Comparison of ENCODE assay signal across 10 mouse cellular contexts in genomic region chr7:4996934-4997333, GRCm38 (mm10). TPM values are rescaled to one million over a fixed set of nuclear protein-coding genes. Genes with fewer than 3 reads are reported as not detected.
DNase-seq lines count a peak whose midpoint lies in the region; ATAC-seq and TF ChIP-seq lines count a peak whose summit lies in the region.
"Had no signal": no experiment of that assay in that cellular context is flagged by ENCODE, and none has a peak within 500 bp of the region (broad histone marks: within the 10 kb centered on the region; RNA-seq: fewer than 3 reads in every experiment).

No protein-coding gene starts in this region.

- no peak for TF ChIP-seq CTCF in heart, adult 2 months (IDR thresholded peaks at IDR 0.05)

- H3K9ac ChIP-seq in heart, embryonic 16.5 days (ENCODE audit: low read length): no peak overlapping the region
- H3K9ac ChIP-seq in heart, adult 2 months (ENCODE audit: low read depth, low read length): no peak overlapping the region
- H3K9ac ChIP-seq in midbrain, embryonic 13.5 days (replicated peaks): peak overlapping the region; percentile 81

- H3K4me1 ChIP-seq in heart, embryonic 16.5 days (ENCODE audit: control insufficient read depth, insufficient read depth, low read length): peaks cover 14% of the 10 kb centered on the region
- peaks cover 5% of the 10 kb centered on the region for H3K4me1 ChIP-seq in heart, adult 2 months (ENCODE audit: control insufficient read depth, insufficient read depth, low read length)
- H3K4me1 ChIP-seq in hindbrain, embryonic 10.5 days (replicated peaks): peaks cover 35% of the 10 kb centered on the region
- peaks cover 40% of the 10 kb centered on the region for H3K4me1 ChIP-seq in midbrain, embryonic 13.5 days (replicated peaks)

- H3K27ac ChIP-seq in heart, embryonic 16.5 days (ENCODE audit: low read length): peak overlapping the region; percentile 74
- no peak overlapping the region for H3K27ac ChIP-seq in heart, adult 2 months
- H3K27ac ChIP-seq in hindbrain, embryonic 10.5 days: 0 out of 2 replicates have a peak overlapping the region, but pooled peaks have one; percentile 92
- H3K27ac ChIP-seq in midbrain, embryonic 13.5 days: peak overlapping the region; percentile 87; the same call in 1 of the 2 replicates

- no peaks in the 10 kb centered on the region for H3K79me2 ChIP-seq in heart, adult 2 months (replicated peaks; ENCODE audit: control insufficient read depth, insufficient read depth, low read length)

- intact Hi-C loops in heart, adult 2 months (cut with DNase I): loop anchor here (2.0 kb wide), 2 partner anchors 16 to 54 kb away; partner anchors contain the start of gene Zfp580
- intact Hi-C loops in left cerebral cortex, postnatal 36 days (cut with DNase I): loop anchor here (1.0 to 5.0 kb wide), 2 partner anchors 17 to 55 kb away; partner anchors contain the start of genes Fiz1 and Zfp524

- peak overlapping the region; percentile 78 for H3K4me2 ChIP-seq in heart, embryonic 16.5 days (ENCODE audit: low read depth, low read length)
- H3K4me2 ChIP-seq in midbrain, embryonic 13.5 days (replicated peaks): peak overlapping the region; percentile 94

- no peak for ATAC-seq in heart, embryonic 16.5 days (replicated peaks; ENCODE audit: extremely low read depth, insufficient read depth, low FRiP score)
- ATAC-seq in midbrain, embryonic 13.5 days: no peak

- no peak for TF ChIP-seq EP300 in heart, adult 2 months (IDR thresholded peaks at IDR 0.05; ENCODE audit: insufficient read depth, low read depth, low read length)

- TF ChIP-seq POLR2A in heart, adult 2 months (IDR thresholded peaks at IDR 0.05; ENCODE audit: insufficient read depth, low read depth, low read length): no peak

- no peak for DNase-seq in heart, adult 2 months
- DNase-seq in NIH3T3 (ENCODE audit: low read depth): peak; percentile 56
- DNase-seq in hindbrain, embryonic 10.5 days (ENCODE audit: low spot score): no peak
- no peak for DNase-seq in layer of hippocampus, adult 8-10 months (ENCODE audit: low spot score in 2 of 2)
- no peak for DNase-seq in left cerebral cortex, postnatal 36 days (ENCODE audit: low spot score in 2 of 2)
- no peak for DNase-seq in embryo, embryonic 11 days
- DNase-seq: right cerebral cortex, postnatal 14 days had no signal

- peak overlapping the region; percentile 70; the same call in 1 of the 2 replicates for H3K4me3 ChIP-seq in heart, embryonic 16.5 days (ENCODE audit: low read length)
- H3K4me3 ChIP-seq in heart, adult 2 months: no peak overlapping the region
- H3K4me3 ChIP-seq in hindbrain, embryonic 10.5 days: peak overlapping the region; percentile 89
- peak overlapping the region; percentile 68 for H3K4me3 ChIP-seq in midbrain, embryonic 13.5 days (replicated peaks)

- peaks cover 12% of the 10 kb centered on the region for H3K27me3 ChIP-seq in heart, embryonic 16.5 days (ENCODE audit: control insufficient read depth, insufficient read depth, low read length)
- H3K27me3 ChIP-seq in heart, adult 2 months (ENCODE audit: control insufficient read depth, insufficient read depth, low read length): no peaks in the 10 kb centered on the region
- peaks cover 32% of the 10 kb centered on the region for H3K27me3 ChIP-seq in hindbrain, embryonic 10.5 days (ENCODE audit: insufficient read depth, poor library complexity, severe bottlenecking)
- 0 out of 2 replicates have a peak, but pooled peaks cover 9% of the 10 kb centered on the region for H3K27me3 ChIP-seq in midbrain, embryonic 13.5 days

- 41% methylated on average over 6 of the region's 8 CpGs for whole genome bisulfite sequencing in heart, embryonic 16.5 days
- WGBS in heart, adult 2 months: 46% methylated on average over 8 of the region's 8 CpGs
- 70% methylated on average over 8 of the region's 8 CpGs for WGBS in hindbrain, embryonic 10.5 days
- 74% methylated on average over 6 of the region's 8 CpGs for WGBS in midbrain, embryonic 13.5 days

- peaks cover 14% of the 10 kb centered on the region for H3K36me3 ChIP-seq in heart, embryonic 16.5 days (ENCODE audit: control insufficient read depth, insufficient read depth)
- H3K36me3 ChIP-seq in heart, adult 2 months (ENCODE audit: control insufficient read depth, insufficient read depth, low read length): no peaks in the 10 kb centered on the region
- peaks cover 27% of the 10 kb centered on the region for H3K36me3 ChIP-seq in hindbrain, embryonic 10.5 days
- H3K36me3 ChIP-seq in midbrain, embryonic 13.5 days: peaks cover 27% of the 10 kb centered on the region

- 0 out of 2 replicates have a peak, but pooled peaks cover 5% of the 10 kb centered on the region for H3K9me3 ChIP-seq in heart, embryonic 16.5 days (replicated peaks; ENCODE audit: control insufficient read depth, low read length)
- H3K9me3 ChIP-seq in hindbrain, embryonic 10.5 days: peaks cover 20% of the 10 kb centered on the region; the same call in 1 of the 2 replicates
- H3K9me3 ChIP-seq in midbrain, embryonic 13.5 days: no peaks in the 10 kb centered on the region

RNA-seq across cellular contexts. Expression of gene Zfp579, which starts 1.0 kb away (rescaled TPM):
- 25.8 and 31.3 TPM in 2 replicates for polyA plus RNA-seq in heart, embryonic 16.5 days (2015; fragmentation: Nextera tagmentation; extraction: Ambion mirVana)
- 10 to 100 TPM; 12.3 to 14.0 TPM for total RNA-seq in heart, adult 2 months (2021)
- 51.8 and 70.2 TPM in 2 replicates for polyA plus RNA-seq in heart, adult 2 months (2012; rRNA removed)
- polyA plus RNA-seq in hindbrain, embryonic 10.5 days (2016; fragmentation: Nextera tagmentation; extraction: Ambion mirVana): 31.8 and 43.1 TPM in 2 replicates
- polyA plus RNA-seq in midbrain, embryonic 13.5 days (2015; fragmentation: Nextera tagmentation; extraction: Ambion mirVana): 65.2 and 68.4 TPM in 2 replicates
- 10 to 100 TPM; 23.2 to 32.9 (median 30.6) TPM for total RNA-seq in layer of hippocampus, adult 8-10 months (2022)
- total RNA-seq in left cerebral cortex, postnatal 36 days (2021): 10 to 100 TPM; 30.9 to 31.3 TPM

RNA-seq across cellular contexts. Expression of gene Zfp524, which starts 17.3 kb away (rescaled TPM):
- 14.1 and 15.1 TPM in 2 replicates for polyA plus RNA-seq in heart, embryonic 16.5 days (2015; fragmentation: Nextera tagmentation; extraction: Ambion mirVana)
- 1 to 10 TPM; 8.7 to 9.2 TPM for total RNA-seq in heart, adult 2 months (2021)
- 14.7 and 17.7 TPM in 2 replicates for polyA plus RNA-seq in heart, adult 2 months (2012; rRNA removed)
- 9.7 and 9.9 TPM in 2 replicates for polyA plus RNA-seq in hindbrain, embryonic 10.5 days (2016; fragmentation: Nextera tagmentation; extraction: Ambion mirVana)
- 8.6 and 8.9 TPM in 2 replicates for polyA plus RNA-seq in midbrain, embryonic 13.5 days (2015; fragmentation: Nextera tagmentation; extraction: Ambion mirVana)
- 1 to 10 TPM; 6.0 to 8.0 (median 6.9) TPM for total RNA-seq in layer of hippocampus, adult 8-10 months (2022)
- total RNA-seq in left cerebral cortex, postnatal 36 days (2021): 1 to 10 TPM; 6.7 to 7.0 TPM

RNA-seq across cellular contexts. Expression of gene Fiz1, which starts 17.6 kb away (rescaled TPM):
- 25.6 and 26.2 TPM in 2 replicates for polyA plus RNA-seq in heart, embryonic 16.5 days (2015; fragmentation: Nextera tagmentation; extraction: Ambion mirVana)
- total RNA-seq in heart, adult 2 months (2021): 10 to 100 TPM; 17.9 to 20.4 TPM
- 18.2 and 20.4 TPM in 2 replicates for polyA plus RNA-seq in heart, adult 2 months (2012; rRNA removed)
- polyA plus RNA-seq in hindbrain, embryonic 10.5 days (2016; fragmentation: Nextera tagmentation; extraction: Ambion mirVana): 55.2 and 65.1 TPM in 2 replicates
- polyA plus RNA-seq in midbrain, embryonic 13.5 days (2015; fragmentation: Nextera tagmentation; extraction: Ambion mirVana): 42.0 and 51.1 TPM in 2 replicates
- 10 to 100 TPM; 20.7 to 25.3 (median 24.5) TPM for total RNA-seq in layer of hippocampus, adult 8-10 months (2022)
- 10 to 100 TPM; 22.2 to 32.9 TPM for total RNA-seq in left cerebral cortex, postnatal 36 days (2021)

RNA-seq across cellular contexts. Expression of gene Gm44973, which starts 18.4 kb away (rescaled TPM):
- polyA plus RNA-seq in heart, embryonic 16.5 days (2015; fragmentation: Nextera tagmentation; extraction: Ambion mirVana): 0.95 TPM in 1 of 2 replicates, not detected in the other
- total RNA-seq in heart, adult 2 months (2021): not detected
- not detected in 2 replicates for polyA plus RNA-seq in heart, adult 2 months (2012; rRNA removed)
- 0.46 TPM in 1 of 2 replicates, not detected in the other for polyA plus RNA-seq in hindbrain, embryonic 10.5 days (2016; fragmentation: Nextera tagmentation; extraction: Ambion mirVana)
- 0.89 and 1.3 TPM in 2 replicates for polyA plus RNA-seq in midbrain, embryonic 13.5 days (2015; fragmentation: Nextera tagmentation; extraction: Ambion mirVana)
- total RNA-seq in layer of hippocampus, adult 8-10 months (2022): not detected
- not detected for total RNA-seq in left cerebral cortex, postnatal 36 days (2021)
- total RNA-seq: left cerebral cortex, adult 18-20 months had no signal

RNA-seq across cellular contexts. Expression of gene Zfp865, which starts 23.2 kb away (rescaled TPM):
- 3.9 and 4.0 TPM in 2 replicates for polyA plus RNA-seq in heart, embryonic 16.5 days (2015; fragmentation: Nextera tagmentation; extraction: Ambion mirVana)
- 10 to 100 TPM; 13.8 to 13.9 TPM for total RNA-seq in heart, adult 2 months (2021)
- polyA plus RNA-seq in heart, adult 2 months (2012; rRNA removed): 13.5 and 16.9 TPM in 2 replicates
- 6.5 and 9.0 TPM in 2 replicates for polyA plus RNA-seq in hindbrain, embryonic 10.5 days (2016; fragmentation: Nextera tagmentation; extraction: Ambion mirVana)
- 5.7 and 7.9 TPM in 2 replicates for polyA plus RNA-seq in midbrain, embryonic 13.5 days (2015; fragmentation: Nextera tagmentation; extraction: Ambion mirVana)
- 10 to 100 TPM; 37.1 to 42.5 (median 38.5) TPM for total RNA-seq in layer of hippocampus, adult 8-10 months (2022)
- total RNA-seq in left cerebral cortex, postnatal 36 days (2021): 10 to 100 TPM; 32.7 to 42.3 TPM
